Mouse (Mus musculus): ENCODE data around the gene Ptgis. TPM values are rescaled to one million over a fixed set of nuclear protein-coding genes. Genes with fewer than 3 reads are reported as not detected.
A peak's percentile ranks its signal among the peaks of the same experiment; 100 is the strongest.
"Not testable (repeated sequence)": the region's sequence is repeated elsewhere in the genome, so short reads cannot be mapped to it uniquely, and the experiment has no call there.

The Ptgis gene
- polyA plus RNA-seq, 1 experiment = 1.2 TPM

- TF ChIP-seq POLR2A (IDR thresholded peaks at IDR 0.05; ENCODE audit: borderline replicate concordance, control insufficient read depth, low read depth, low read length) = no peak
- TF ChIP-seq CTCF (IDR thresholded peaks at IDR 0.05; ENCODE audit: control insufficient read depth, insufficient read depth, low read length) = no peak
- no peak overlapping the region for H3K27ac ChIP-seq (ENCODE audit: control insufficient read depth, insufficient read depth, low read depth, low read length, poor library complexity)
- WGBS = 80% methylated on average over 18 of the region's 18 CpGs
- H3K4me3 ChIP-seq (replicated peaks; ENCODE audit: control insufficient read depth, low read depth, low read length) = no peak overlapping the region
- no peaks in the 10 kb centered on the region for H3K4me1 ChIP-seq (ENCODE audit: control insufficient read depth, insufficient read depth, low read length)
Observed at GRCm38 (mm10) chr2:167205918-167206629, 34.3 kb downstream of the Ptgis start.

GRCm38 (mm10) chr2:167204686-167205085 lies 35.7 kb downstream of the Ptgis start:
- not testable (repeated sequence) for H3K4me3 ChIP-seq (replicated peaks; ENCODE audit: control insufficient read depth, low read depth, low read length); H3K27ac ChIP-seq (ENCODE audit: control insufficient read depth, insufficient read depth, low read depth, low read length, poor library complexity); H3K4me1 ChIP-seq (ENCODE audit: control insufficient read depth, insufficient read depth, low read length)
- 70% methylated on average over 5 of the region's 5 CpGs for WGBS

GRCm38 (mm10) chr2:167203505-167204166 lies 36.8 kb downstream of the Ptgis start:
- 67% methylated on average over 7 of the region's 7 CpGs for WGBS
- TF ChIP-seq CTCF (IDR thresholded peaks at IDR 0.05; ENCODE audit: control insufficient read depth, insufficient read depth, low read length) (peak; percentile 39), POLR2A (IDR thresholded peaks at IDR 0.05; ENCODE audit: borderline replicate concordance, control insufficient read depth, low read depth, low read length) (no peak)
- H3K4me1 ChIP-seq (ENCODE audit: control insufficient read depth, insufficient read depth, low read length) = no peaks in the 10 kb centered on the region
- H3K27ac ChIP-seq (ENCODE audit: control insufficient read depth, insufficient read depth, low read depth, low read length, poor library complexity) = no peak overlapping the region
- no peak overlapping the region for H3K4me3 ChIP-seq (replicated peaks; ENCODE audit: control insufficient read depth, low read depth, low read length)

GRCm38 (mm10) chr2:167201463-167202291 lies 38.7 kb downstream of the Ptgis start:
- no peak overlapping the region for H3K27ac ChIP-seq (ENCODE audit: control insufficient read depth, insufficient read depth, low read depth, low read length, poor library complexity)
- no peak overlapping the region for H3K4me3 ChIP-seq (replicated peaks; ENCODE audit: control insufficient read depth, low read depth, low read length)
- TF ChIP-seq CTCF (IDR thresholded peaks at IDR 0.05; ENCODE audit: control insufficient read depth, insufficient read depth, low read length) (no peak), POLR2A (IDR thresholded peaks at IDR 0.05; ENCODE audit: borderline replicate concordance, control insufficient read depth, low read depth, low read length) (no peak)
- no peaks in the 10 kb centered on the region for H3K4me1 ChIP-seq (ENCODE audit: control insufficient read depth, insufficient read depth, low read length)
- WGBS = 47% methylated on average over 16 of the region's 16 CpGs

GRCm38 (mm10) chr2:167198660-167199427 lies 41.6 kb downstream of the Ptgis start:
- no peak overlapping the region for H3K4me3 ChIP-seq (replicated peaks; ENCODE audit: control insufficient read depth, low read depth, low read length)
- no peak overlapping the region for H3K27ac ChIP-seq (ENCODE audit: control insufficient read depth, insufficient read depth, low read depth, low read length, poor library complexity)
- 79% methylated on average over 13 of the region's 13 CpGs for WGBS
- no peaks in the 10 kb centered on the region for H3K4me1 ChIP-seq (ENCODE audit: control insufficient read depth, insufficient read depth, low read length)
- TF ChIP-seq CTCF (IDR thresholded peaks at IDR 0.05; ENCODE audit: control insufficient read depth, insufficient read depth, low read length) (no peak), POLR2A (IDR thresholded peaks at IDR 0.05; ENCODE audit: borderline replicate concordance, control insufficient read depth, low read depth, low read length) (no peak)

- TF ChIP-seq CTCF (IDR thresholded peaks at IDR 0.05; ENCODE audit: control insufficient read depth, insufficient read depth, low read length) = no peak
- TF ChIP-seq POLR2A (IDR thresholded peaks at IDR 0.05; ENCODE audit: borderline replicate concordance, control insufficient read depth, low read depth, low read length) = no peak
- no peaks in the 10 kb centered on the region for H3K4me1 ChIP-seq (ENCODE audit: control insufficient read depth, insufficient read depth, low read length)
- H3K4me3 ChIP-seq (replicated peaks; ENCODE audit: control insufficient read depth, low read depth, low read length) = no peak overlapping the region
- no peak overlapping the region for H3K27ac ChIP-seq (ENCODE audit: control insufficient read depth, insufficient read depth, low read depth, low read length, poor library complexity)
- WGBS = 71% methylated on average over 3 of the region's 3 CpGs
Observed at GRCm38 (mm10) chr2:167193361-167193760, 47.0 kb downstream of the Ptgis start.

GRCm38 (mm10) chr2:167190076-167190399 lies 50.4 kb downstream of the Ptgis start, which contains the start of gene Kcnb1:
Gene Kcnb1, minus strand, starts transcription at chr2:167190155.
- H3K27ac ChIP-seq (ENCODE audit: control insufficient read depth, insufficient read depth, low read depth, low read length, poor library complexity) = no peak within 1 kb of the TSS
- H3K4me1 ChIP-seq (ENCODE audit: control insufficient read depth, insufficient read depth, low read length) = no peaks in the 10 kb centered on the region
- TF ChIP-seq CTCF (IDR thresholded peaks at IDR 0.05; ENCODE audit: control insufficient read depth, insufficient read depth, low read length) = peak; percentile 22; the same call in 1 of the 2 replicates
- no peak for TF ChIP-seq POLR2A (IDR thresholded peaks at IDR 0.05; ENCODE audit: borderline replicate concordance, control insufficient read depth, low read depth, low read length)
- peak within 1 kb of the TSS; percentile 55 for H3K4me3 ChIP-seq (replicated peaks; ENCODE audit: control insufficient read depth, low read depth, low read length)
- under 1% methylated on average over 41 of the region's 41 CpGs for WGBS
